Mouse (Mus musculus) kidney, embryonic 14.5 days (tissue): ENCODE measurements around the gene Atp9a. TPM values are rescaled to one million over a fixed set of nuclear protein-coding genes. Genes with fewer than 3 reads are reported as not detected.

Experiments
- ATAC-seq: fragments of 200-750 bp; cut with Nextera tagmentation; 2 replicates; pipeline ENCODE4 v1.8.0; 2017; ENCODE audit warnings: moderate number of reproducible peaks, mild to moderate bottlenecking, moderate TSS enrichment, moderate library complexity; ENCODE audit not compliant: low FRiP score, low TSS enrichment
- H3K27ac ChIP-seq: fragments of 300-500 bp; sonication (generic); 2 replicates; pipeline ENCODE4 v1.5.1; 2014; ENCODE audit warnings: low read depth, mild to moderate bottlenecking, low read length, moderate library complexity, mixed read lengths
- H3K27me3 ChIP-seq: fragments of 300-500 bp; sonication (generic); 2 replicates; pipeline ENCODE4 v1.6.1; 2014; ENCODE audit warnings: mild to moderate bottlenecking, low read length; ENCODE audit not compliant: control insufficient read depth, insufficient read depth
- H3K36me3 ChIP-seq: fragments of 300-500 bp; sonication (generic); 2 replicates; pipeline ENCODE4 v1.6.1; 2014; ENCODE audit warnings: low read length, mixed read lengths; ENCODE audit not compliant: control insufficient read depth, insufficient read depth
- H3K4me1 ChIP-seq: fragments of 300-500 bp; sonication (generic); 2 replicates; pipeline ENCODE4 v1.6.1; 2014; ENCODE audit warnings: low read length, mixed read lengths; ENCODE audit not compliant: control insufficient read depth, insufficient read depth
- H3K4me2 ChIP-seq: fragments of 300-500 bp; sonication (generic); replicated peaks from 2 replicates; pipeline ENCODE4 v1.6.1; 2014; ENCODE audit warnings: low read depth, mild to moderate bottlenecking, low read length
- H3K4me3 ChIP-seq: fragments of 300-500 bp; sonication (generic); 2 replicates; pipeline ENCODE4 v1.5.1; 2014; ENCODE audit warnings: mild to moderate bottlenecking, low read length
- H3K9ac ChIP-seq: fragments of 300-500 bp; sonication (generic); 2 replicates; pipeline ENCODE4 v1.6.1; 2014; ENCODE audit warnings: low read depth, mild to moderate bottlenecking, low read length, moderate library complexity
- H3K9me3 ChIP-seq: fragments of 300-500 bp; sonication (generic); 2 replicates; pipeline ENCODE4 v1.6.1; 2016; ENCODE audit warnings: low read length; ENCODE audit not compliant: control insufficient read depth
- WGBS: fragments of 180-500 bp; shearing (Covaris S2); extraction: QIAGEN DNeasy Blood & Tissue Kit; methylation state at CpG from one replicate; pipeline ENCODE4 v1.1.7; 2014; 5-methylcytosine and 5-hydroxymethylcytosine counted together
- polyA plus RNA-seq: library from polyadenylated mRNA; unstranded; fragments of >200 nt; fragmentation: Nextera tagmentation; extraction: Ambion mirVana; gene quantifications from 2 replicates; pipeline ENCODE4 v1.2.1, GENCODE M21; 2014

Atp9a gene
- polyA plus RNA-seq, 1 experiment from 2014 or later, result 8.0 TPM

DNA sequence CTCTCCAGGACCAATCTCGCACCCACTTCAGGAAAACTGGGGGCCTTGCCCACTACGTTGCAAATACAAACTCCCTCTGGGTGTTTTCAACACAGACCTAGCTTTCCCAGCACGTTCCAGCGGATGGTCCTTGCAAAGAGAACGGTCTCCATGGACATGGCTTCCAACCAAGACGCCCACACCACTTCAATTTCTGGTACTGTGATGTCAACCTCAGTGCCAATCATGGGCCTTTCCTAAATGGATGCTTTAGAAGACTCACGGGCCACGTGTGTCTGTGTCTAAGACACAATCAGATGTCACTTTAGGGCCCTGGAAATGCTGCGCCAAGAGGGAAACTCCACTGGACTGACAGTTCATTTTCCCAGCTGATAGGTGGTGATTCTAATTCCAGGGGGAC lies 60.7 kb downstream of the Atp9a start:
- Histone ChIP-seq H3K36me3 (no peaks in the 10 kb centered on the region), H3K9ac (no peak overlapping the region), H3K4me1 (no peaks in the 10 kb centered on the region; the same call in 1 of the 2 replicates), H3K4me3 (no peak overlapping the region), H3K4me2 (no peak overlapping the region), H3K9me3 (no peaks in the 10 kb centered on the region), H3K27me3 (no peaks in the 10 kb centered on the region), H3K27ac (no peak overlapping the region)
- no peak for ATAC-seq
- WGBS, result 92% methylated on average over 9 of the region's 9 CpGs

GRCm38 (mm10) chr2:168679381-168680199 lies 62.6 kb downstream of the Atp9a start:
- ATAC-seq, result no peak
- H3K36me3 ChIP-seq, result no peaks in the 10 kb centered on the region
- H3K4me3 ChIP-seq, result no peak overlapping the region
- no peak overlapping the region for H3K27ac ChIP-seq
- no peak overlapping the region for H3K9ac ChIP-seq
- H3K4me1 ChIP-seq, result no peaks in the 10 kb centered on the region; the same call in 1 of the 2 replicates
- H3K27me3 ChIP-seq, result no peaks in the 10 kb centered on the region
- H3K9me3 ChIP-seq, result no peaks in the 10 kb centered on the region
- WGBS, result 61% methylated on average over 19 of the region's 19 CpGs
- H3K4me2 ChIP-seq, result no peak overlapping the region

GRCm38 (mm10) chr2:168678662-168679294 lies 63.4 kb downstream of the Atp9a start:
- no peak overlapping the region for H3K27ac ChIP-seq
- ATAC-seq, result no peak
- no peaks in the 10 kb centered on the region for H3K36me3 ChIP-seq
- no peak overlapping the region for H3K4me2 ChIP-seq
- H3K4me1 ChIP-seq, result no peaks in the 10 kb centered on the region; the same call in 1 of the 2 replicates
- no peak overlapping the region for H3K4me3 ChIP-seq
- WGBS, result 80% methylated on average over 15 of the region's 15 CpGs
- H3K9me3 ChIP-seq, result no peaks in the 10 kb centered on the region
- H3K27me3 ChIP-seq, result no peaks in the 10 kb centered on the region
- H3K9ac ChIP-seq, result no peak overlapping the region

DNA sequence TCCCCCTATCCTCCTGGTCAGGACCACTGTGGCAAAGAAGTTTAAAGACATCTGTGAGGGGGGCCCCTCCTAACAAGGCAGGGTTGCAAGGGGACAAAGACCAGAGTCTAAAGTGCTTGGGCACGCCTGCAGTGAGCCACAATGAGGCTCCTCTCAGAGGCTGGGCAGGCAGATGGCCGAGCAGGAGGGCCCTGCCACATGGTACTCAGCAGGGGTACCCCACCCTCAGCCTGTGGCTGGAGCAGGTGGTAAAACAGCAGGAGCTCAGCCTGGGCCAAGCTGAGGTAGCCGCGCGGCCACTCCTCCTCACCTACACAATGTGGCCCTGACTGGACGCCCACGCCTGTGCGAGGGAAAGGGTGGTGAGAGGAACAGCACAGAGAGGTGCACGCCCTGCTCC lies 64.6 kb downstream of the Atp9a start:
- WGBS, result 52% methylated on average over 9 of the region's 9 CpGs
- Histone ChIP-seq H3K4me1 (no peaks in the 10 kb centered on the region), H3K27ac (no peak overlapping the region)

GRCm38 (mm10) chr2:168671724-168672123 lies 70.5 kb downstream of the Atp9a start:
- WGBS, result 89% methylated on average over 9 of the region's 9 CpGs
- no peak for ATAC-seq
- H3K4me2 ChIP-seq, result no peak overlapping the region

More for the DNA sequence above, 64.6 kb downstream of the Atp9a start:
- Histone ChIP-seq H3K9me3 (no peaks in the 10 kb centered on the region), H3K9ac (no peak overlapping the region), H3K4me3 (no peak overlapping the region), H3K27me3 (no peaks in the 10 kb centered on the region), H3K4me2 (no peak overlapping the region), H3K36me3 (no peaks in the 10 kb centered on the region; the same call in 1 of the 2 replicates)
- ATAC-seq, result no peak

DNA sequence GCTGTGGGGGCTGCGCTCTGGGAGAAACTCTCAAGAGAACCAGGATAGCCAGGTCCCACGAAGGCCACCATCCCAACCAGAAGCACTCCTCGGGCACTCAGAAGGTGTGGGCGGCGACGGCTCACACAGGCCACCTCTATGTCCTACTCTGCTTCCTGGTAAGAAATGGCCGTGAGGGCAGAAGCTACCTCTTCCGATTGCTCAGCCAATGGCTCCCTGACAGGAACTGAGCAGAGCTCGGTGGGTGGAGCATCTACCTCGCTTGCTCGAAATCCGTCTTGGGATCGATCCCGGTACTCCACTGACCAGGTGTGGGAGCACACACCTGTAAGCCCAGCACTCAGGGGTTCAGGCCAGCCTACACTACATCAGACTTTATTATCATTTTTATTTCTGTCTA lies 72.0 kb downstream of the Atp9a start:
- ATAC-seq, result no peak
- no peaks in the 10 kb centered on the region for H3K9me3 ChIP-seq
- H3K4me3 ChIP-seq, result no peak overlapping the region
- H3K27ac ChIP-seq, result no peak overlapping the region
- H3K9ac ChIP-seq, result no peak overlapping the region
- H3K36me3 ChIP-seq, result no peaks in the 10 kb centered on the region; the same call in 1 of the 2 replicates
- H3K4me1 ChIP-seq, result no peaks in the 10 kb centered on the region
- WGBS, result 87% methylated on average over 14 of the region's 14 CpGs
- H3K4me2 ChIP-seq, result no peak overlapping the region
- H3K27me3 ChIP-seq, result no peaks in the 10 kb centered on the region

More at GRCm38 (mm10) chr2:168671724-168672123, 70.5 kb downstream of the Atp9a start:
- no peaks in the 10 kb centered on the region for H3K9me3 ChIP-seq
- H3K4me3 ChIP-seq, result no peak overlapping the region
- H3K27me3 ChIP-seq, result no peaks in the 10 kb centered on the region
- H3K4me1 ChIP-seq, result no peaks in the 10 kb centered on the region
- no peak overlapping the region for H3K27ac ChIP-seq
- H3K9ac ChIP-seq, result no peak overlapping the region
- no peaks in the 10 kb centered on the region; the same call in 1 of the 2 replicates for H3K36me3 ChIP-seq

DNA sequence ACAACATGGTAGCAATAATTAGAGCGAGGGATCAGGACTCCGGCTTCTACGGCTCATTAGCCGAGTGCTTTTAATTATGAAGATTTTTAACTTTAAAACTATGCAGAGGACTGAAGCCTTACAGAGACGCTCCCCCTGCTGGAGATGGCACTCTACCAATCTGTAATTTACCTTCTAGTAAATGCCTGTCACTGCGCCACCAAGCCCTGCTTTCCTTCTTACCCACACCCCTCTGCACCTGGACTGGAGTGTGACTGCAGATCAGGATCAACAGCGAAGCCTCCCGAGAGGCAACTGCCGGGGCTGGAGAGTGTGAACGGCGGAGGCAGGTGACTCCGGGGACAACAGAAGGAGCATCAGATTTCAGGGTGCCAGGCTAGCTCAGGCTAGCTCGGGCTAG lies 72.4 kb downstream of the Atp9a start:
- Histone ChIP-seq H3K27me3 (no peaks in the 10 kb centered on the region), H3K9me3 (no peaks in the 10 kb centered on the region), H3K36me3 (no peaks in the 10 kb centered on the region; the same call in 1 of the 2 replicates), H3K9ac (no peak overlapping the region), H3K4me3 (no peak overlapping the region), H3K4me2 (no peak overlapping the region), H3K27ac (no peak overlapping the region), H3K4me1 (no peaks in the 10 kb centered on the region)
- WGBS, result 54% methylated on average over 13 of the region's 13 CpGs
- no peak for ATAC-seq

GRCm38 (mm10) chr2:168667745-168668144 lies 74.5 kb downstream of the Atp9a start:
- ATAC-seq, result no peak
- Histone ChIP-seq H3K9me3 (no peaks in the 10 kb centered on the region), H3K36me3 (no peaks in the 10 kb centered on the region; the same call in 1 of the 2 replicates), H3K27me3 (no peaks in the 10 kb centered on the region), H3K4me1 (no peaks in the 10 kb centered on the region), H3K4me2 (no peak overlapping the region), H3K27ac (no peak overlapping the region), H3K4me3 (no peak overlapping the region), H3K9ac (no peak overlapping the region)
- WGBS, result 84% methylated on average over 13 of the region's 13 CpGs

DNA sequence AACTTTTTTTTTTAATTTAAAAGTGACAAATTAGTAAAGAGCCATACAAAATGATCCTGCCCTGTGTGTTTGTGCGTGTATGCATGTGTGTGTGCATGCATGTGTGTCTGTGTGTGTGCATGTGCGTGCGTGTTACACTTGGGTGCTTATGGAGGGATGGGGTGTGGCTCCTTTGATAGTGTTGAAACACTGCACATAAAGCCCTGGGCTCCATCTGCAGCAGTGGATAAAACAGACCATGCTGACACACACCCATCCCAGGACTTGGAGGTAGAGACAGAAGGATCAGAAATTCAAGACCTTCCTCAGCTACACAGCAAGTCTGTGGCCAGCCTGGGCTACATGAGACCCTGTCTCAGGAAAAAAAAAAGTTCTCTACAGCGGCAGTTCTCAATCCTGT lies 76.5 kb downstream of the Atp9a start:
- WGBS, result 81% methylated on average over 4 of the region's 4 CpGs
- no peak for ATAC-seq
- H3K4me2 ChIP-seq, result no peak overlapping the region
- H3K27ac ChIP-seq, result no peak overlapping the region
- H3K27me3 ChIP-seq, result no peaks in the 10 kb centered on the region
- no peak overlapping the region for H3K4me3 ChIP-seq
- H3K9me3 ChIP-seq, result no peaks in the 10 kb centered on the region
- no peaks in the 10 kb centered on the region for H3K4me1 ChIP-seq
- H3K36me3 ChIP-seq, result no peaks in the 10 kb centered on the region
- no peak overlapping the region for H3K9ac ChIP-seq
